Comparison of ENCODE assay signal across 12 mouse cellular contexts in the genomic region with DNA sequence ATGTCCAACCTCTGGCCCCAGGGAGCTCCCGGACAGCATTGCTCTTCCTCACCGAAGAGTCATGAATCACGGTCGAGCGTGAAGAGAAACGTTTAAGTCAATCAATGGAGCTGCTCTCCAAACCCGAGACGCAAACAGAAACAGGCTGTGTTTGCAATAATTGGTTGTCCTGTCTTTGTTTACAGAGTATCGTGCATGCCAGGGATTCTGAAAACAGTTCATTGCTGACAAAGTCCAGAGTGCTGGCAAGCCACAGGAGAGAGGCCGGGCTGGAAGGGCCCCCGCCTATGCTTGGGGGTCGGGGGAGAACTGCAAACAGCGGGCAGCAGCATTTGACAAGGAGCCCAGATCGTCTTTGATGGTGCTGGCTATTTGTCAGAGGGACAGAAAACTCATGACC.
DNase-seq lines count a peak whose midpoint lies in the region; ATAC-seq and TF ChIP-seq lines count a peak whose summit lies in the region.
"Had no signal": no experiment of that assay in that cellular context is flagged by ENCODE, and none has a peak within 500 bp of the region (broad histone marks: within the 10 kb centered on the region; RNA-seq: fewer than 3 reads in every experiment).

No protein-coding gene starts in this region.

- H3K27ac ChIP-seq in hindbrain, embryonic 10.5 days, result 0 out of 2 replicates have a peak overlapping the region, but pooled peaks have one; percentile 12
- no peak overlapping the region for H3K27ac ChIP-seq in hindbrain, embryonic 12.5 days
- peak overlapping the region; percentile 43; the same call in 1 of the 2 replicates for H3K27ac ChIP-seq in lung, embryonic 14.5 days (ENCODE audit: low read depth)
- H3K27ac ChIP-seq in hindbrain, embryonic 16.5 days (ENCODE audit: low read depth, low read length), result no peak overlapping the region
- no peak overlapping the region for H3K27ac ChIP-seq in neural tube, embryonic 12.5 days

- H3K4me1 ChIP-seq in hindbrain, embryonic 10.5 days (replicated peaks), result peaks cover 24% of the 10 kb centered on the region
- peaks cover 23% of the 10 kb centered on the region for H3K4me1 ChIP-seq in hindbrain, embryonic 12.5 days
- H3K4me1 ChIP-seq in lung, embryonic 14.5 days (ENCODE audit: insufficient read depth), result peaks cover 11% of the 10 kb centered on the region; the same call in 1 of the 2 replicates
- H3K4me1 ChIP-seq in lung, adult 2 months (ENCODE audit: control insufficient read depth, insufficient read depth, low read length), result no peaks in the 10 kb centered on the region
- H3K4me1 ChIP-seq in hindbrain, embryonic 16.5 days (ENCODE audit: control insufficient read depth, insufficient read depth, low read depth, low read length), result peaks cover 9% of the 10 kb centered on the region
- peaks cover 19% of the 10 kb centered on the region for H3K4me1 ChIP-seq in neural tube, embryonic 12.5 days

- H3K9me3 ChIP-seq in hindbrain, embryonic 10.5 days, result no peaks in the 10 kb centered on the region
- no peaks in the 10 kb centered on the region for H3K9me3 ChIP-seq in hindbrain, embryonic 12.5 days (replicated peaks)
- no peaks in the 10 kb centered on the region for H3K9me3 ChIP-seq in lung, embryonic 14.5 days (ENCODE audit: low read depth, low read length)
- no peaks in the 10 kb centered on the region for H3K9me3 ChIP-seq in hindbrain, embryonic 16.5 days (ENCODE audit: control insufficient read depth, low read length)
- H3K9me3 ChIP-seq in neural tube, embryonic 12.5 days, result no peaks in the 10 kb centered on the region

- 57% methylated on average over 14 of the region's 14 CpGs for WGBS in hindbrain, embryonic 10.5 days
- 46% methylated on average over 14 of the region's 14 CpGs for WGBS in hindbrain, embryonic 12.5 days
- 14% methylated on average over 14 of the region's 14 CpGs for WGBS in lung, embryonic 14.5 days
- WGBS in lung, adult 2 months, result 28% methylated on average over 14 of the region's 14 CpGs
- 30% methylated on average over 14 of the region's 14 CpGs for WGBS in hindbrain, embryonic 16.5 days
- WGBS in neural tube, embryonic 12.5 days, result 44% methylated on average over 14 of the region's 14 CpGs

- no peak for TF ChIP-seq POLR2A in lung, adult 2 months (IDR thresholded peaks at IDR 0.05; ENCODE audit: borderline replicate concordance, extremely low read depth, low read depth, low read length)

- TF ChIP-seq CTCF in lung, embryonic 14.5 days (IDR thresholded peaks at IDR 0.05; ENCODE audit: low read depth), result no peak
- no peak for TF ChIP-seq CTCF in lung, adult 2 months (IDR thresholded peaks at IDR 0.05; ENCODE audit: insufficient read depth, low read length)

- no peaks in the 10 kb centered on the region for H3K27me3 ChIP-seq in hindbrain, embryonic 10.5 days (ENCODE audit: insufficient read depth, poor library complexity, severe bottlenecking)
- H3K27me3 ChIP-seq in hindbrain, embryonic 12.5 days, result no peaks in the 10 kb centered on the region
- 0 out of 2 replicates have a peak, but pooled peaks cover 3% of the 10 kb centered on the region for H3K27me3 ChIP-seq in lung, embryonic 14.5 days (ENCODE audit: insufficient read depth, low read length)
- no peaks in the 10 kb centered on the region for H3K27me3 ChIP-seq in hindbrain, embryonic 16.5 days (replicated peaks; ENCODE audit: control insufficient read depth, insufficient read depth, low read length)
- no peaks in the 10 kb centered on the region for H3K27me3 ChIP-seq in neural tube, embryonic 12.5 days (replicated peaks)

- DNase-seq in hindbrain, embryonic 10.5 days (ENCODE audit: low spot score), result no peak
- DNase-seq in lung, embryonic 14.5 days, result peak; percentile 85
- no peak for DNase-seq in lung, adult 2 months
- no peak for DNase-seq in frontal cortex, adult 2 months (ENCODE audit: extremely low spot score in 1 of 2, low spot score in 1 of 2)
- no peak for DNase-seq in frontal cortex, postnatal 10 days (ENCODE audit: low spot score in 2 of 2)
- DNase-seq: adrenal gland, postnatal 36 days; kidney, adult 18-20 months; right cerebral cortex, postnatal 25 days had no signal

- no peak overlapping the region for H3K9ac ChIP-seq in hindbrain, embryonic 12.5 days
- no peak overlapping the region for H3K9ac ChIP-seq in lung, embryonic 14.5 days
- H3K9ac ChIP-seq in hindbrain, embryonic 16.5 days (ENCODE audit: low read depth, low read length), result peak overlapping the region; percentile 29
- 0 out of 2 replicates have a peak overlapping the region, but pooled peaks have one; percentile 17 for H3K9ac ChIP-seq in neural tube, embryonic 12.5 days

- H3K4me3 ChIP-seq in hindbrain, embryonic 10.5 days, result no peak overlapping the region
- no peak overlapping the region for H3K4me3 ChIP-seq in hindbrain, embryonic 12.5 days
- H3K4me3 ChIP-seq in lung, embryonic 14.5 days (ENCODE audit: low read depth, low read length), result no peak overlapping the region
- no peak overlapping the region for H3K4me3 ChIP-seq in lung, adult 2 months (replicated peaks; ENCODE audit: extremely low read depth, low read depth, low read length)
- no peak overlapping the region for H3K4me3 ChIP-seq in hindbrain, embryonic 16.5 days (ENCODE audit: low read length)
- H3K4me3 ChIP-seq in neural tube, embryonic 12.5 days, result no peak overlapping the region

- H3K4me2 ChIP-seq in hindbrain, embryonic 12.5 days (replicated peaks), result no peak overlapping the region
- H3K4me2 ChIP-seq in lung, embryonic 14.5 days, result peak overlapping the region; percentile 25; the same call in 1 of the 2 replicates
- no peak overlapping the region for H3K4me2 ChIP-seq in hindbrain, embryonic 16.5 days (ENCODE audit: low read length)
- no peak overlapping the region for H3K4me2 ChIP-seq in neural tube, embryonic 12.5 days (replicated peaks)

- no peaks in the 10 kb centered on the region for H3K36me3 ChIP-seq in hindbrain, embryonic 10.5 days
- no peaks in the 10 kb centered on the region for H3K36me3 ChIP-seq in hindbrain, embryonic 12.5 days
- no peaks in the 10 kb centered on the region for H3K36me3 ChIP-seq in lung, embryonic 14.5 days (ENCODE audit: insufficient read depth)
- H3K36me3 ChIP-seq in hindbrain, embryonic 16.5 days (ENCODE audit: control insufficient read depth, insufficient read depth, low read length), result no peaks in the 10 kb centered on the region
- H3K36me3 ChIP-seq in neural tube, embryonic 12.5 days, result no peaks in the 10 kb centered on the region
- H3K36me3 ChIP-seq: G1E had no signal

- ATAC-seq in hindbrain, embryonic 12.5 days (ENCODE audit: low FRiP score), result no peak
- peak; percentile 89 for ATAC-seq in lung, embryonic 14.5 days (ENCODE audit: insufficient read depth)
- no peak for ATAC-seq in hindbrain, embryonic 16.5 days
- ATAC-seq in neural tube, embryonic 12.5 days (ENCODE audit: low FRiP score, low read depth), result no peak

Comparison
In these comparisons a context has a peak if more than half of its experiments do, and no peak if none do; other contexts are left out.
1. H3K27ac ChIP-seq: peak in hindbrain, embryonic 10.5 days (single experiment) and lung, embryonic 14.5 days (single experiment); none in hindbrain, embryonic 12.5 days (single experiment), hindbrain, embryonic 16.5 days (single experiment) and neural tube, embryonic 12.5 days (single experiment).
2. H3K9ac ChIP-seq: peak in hindbrain, embryonic 16.5 days (single experiment) and neural tube, embryonic 12.5 days (single experiment); none in hindbrain, embryonic 12.5 days (single experiment) and lung, embryonic 14.5 days (single experiment).